Mouse (Mus musculus) testis, postnatal 10 days (tissue): ENCODE measurements around the gene Ndufs2.
A peak's percentile ranks its signal among the peaks of the same experiment; 100 is the strongest.
"Not testable (repeated sequence)": the region's sequence is repeated elsewhere in the genome, so short reads cannot be mapped to it uniquely, and the experiment has no call there.

ENCODE experiments used
- DNase-seq: peaks from one replicate; pipeline ENCODE4 v3.0.0; 2021; ENCODE audit warnings: low spot score

Gene Ndufs2

DNA sequence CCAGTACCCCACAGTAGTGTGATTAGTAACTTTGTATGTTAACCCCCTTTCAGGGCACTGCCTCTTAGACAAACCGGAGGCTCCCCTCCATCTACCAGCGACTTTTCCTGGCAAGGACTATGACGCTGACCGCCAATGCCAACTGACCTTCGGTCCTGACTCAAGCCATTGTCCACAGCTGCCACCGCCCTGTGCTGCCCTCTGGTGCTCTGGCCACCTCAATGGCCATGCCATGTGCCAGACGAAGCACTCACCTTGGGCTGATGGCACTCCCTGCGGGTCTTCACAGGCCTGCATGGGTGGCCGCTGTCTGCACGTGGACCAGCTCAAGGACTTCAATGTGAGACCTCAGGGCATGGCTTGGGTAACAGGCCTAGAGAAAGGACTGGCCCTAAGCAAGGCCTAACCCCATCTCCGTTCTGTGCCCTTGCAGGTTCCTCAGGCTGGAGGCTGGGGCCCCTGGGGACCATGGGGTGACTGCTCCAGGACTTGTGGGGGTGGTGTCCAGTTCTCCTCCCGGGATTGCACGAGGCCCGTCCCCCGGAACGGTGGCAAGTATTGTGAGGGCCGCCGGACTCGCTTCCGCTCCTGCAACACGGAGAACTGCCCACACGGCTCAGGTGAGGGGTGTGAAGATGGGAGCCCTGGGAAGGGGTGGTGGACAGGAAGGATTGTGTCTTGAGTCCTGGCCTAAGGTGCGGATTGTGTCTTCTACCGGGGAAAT is 5.1 kb upstream of the Ndufs2 start:
- DNase-seq = no peak

DNA sequence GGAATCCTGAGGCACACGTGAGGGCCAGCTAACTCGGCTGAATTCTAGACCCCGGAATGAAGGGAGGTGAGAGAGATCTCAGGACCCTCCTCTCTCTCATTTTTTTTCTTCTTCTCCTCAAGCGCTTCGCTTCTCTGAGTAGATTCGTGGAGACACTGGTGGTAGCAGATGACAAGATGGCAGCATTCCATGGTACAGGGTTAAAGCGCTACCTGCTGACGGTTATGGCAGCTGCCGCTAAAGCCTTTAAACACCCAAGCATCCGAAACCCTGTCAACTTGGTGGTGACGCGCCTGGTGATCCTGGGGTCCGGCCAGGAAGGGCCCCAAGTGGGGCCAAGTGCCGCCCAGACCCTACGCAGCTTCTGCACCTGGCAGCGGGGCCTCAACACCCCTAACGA is 1.2 kb upstream of the Ndufs2 start:
- no peak for DNase-seq

DNA sequence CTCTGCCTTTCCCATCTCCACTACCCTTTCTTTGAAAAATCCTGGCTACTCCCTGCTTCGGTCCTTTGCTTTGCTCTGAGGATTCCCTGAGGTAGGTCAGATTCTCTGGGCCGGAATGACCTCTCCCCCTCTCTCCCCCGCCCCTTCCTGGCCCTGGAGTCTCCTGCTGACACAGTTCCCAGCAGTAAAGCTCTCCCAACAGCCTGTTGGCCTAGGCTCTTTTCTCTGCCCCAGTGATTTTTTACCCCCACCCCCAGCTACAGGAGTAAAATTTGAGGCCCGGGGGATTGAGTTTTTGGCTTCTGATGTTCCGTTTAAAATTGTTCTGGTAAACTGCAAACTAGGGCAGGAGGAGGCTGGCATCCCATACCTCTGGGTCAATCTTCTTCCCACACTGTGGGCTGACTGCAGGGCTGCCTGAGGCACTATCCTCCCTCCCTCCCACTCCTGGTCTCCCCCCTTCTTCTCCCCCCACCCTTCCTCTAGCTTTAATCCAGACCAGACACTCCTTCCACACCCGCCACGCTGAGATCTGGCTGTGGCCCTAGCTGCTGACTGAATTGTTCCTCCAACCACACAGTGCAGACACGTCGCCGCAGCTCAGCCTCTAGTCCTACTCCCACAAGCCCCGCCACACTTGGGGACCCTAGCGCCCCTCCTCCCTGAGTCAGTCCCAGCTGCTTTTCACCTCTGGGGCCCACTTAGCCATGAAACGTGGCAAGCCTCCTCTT is 571 bp upstream of the Ndufs2 start:
- DNase-seq = peak; percentile 68

DNA sequence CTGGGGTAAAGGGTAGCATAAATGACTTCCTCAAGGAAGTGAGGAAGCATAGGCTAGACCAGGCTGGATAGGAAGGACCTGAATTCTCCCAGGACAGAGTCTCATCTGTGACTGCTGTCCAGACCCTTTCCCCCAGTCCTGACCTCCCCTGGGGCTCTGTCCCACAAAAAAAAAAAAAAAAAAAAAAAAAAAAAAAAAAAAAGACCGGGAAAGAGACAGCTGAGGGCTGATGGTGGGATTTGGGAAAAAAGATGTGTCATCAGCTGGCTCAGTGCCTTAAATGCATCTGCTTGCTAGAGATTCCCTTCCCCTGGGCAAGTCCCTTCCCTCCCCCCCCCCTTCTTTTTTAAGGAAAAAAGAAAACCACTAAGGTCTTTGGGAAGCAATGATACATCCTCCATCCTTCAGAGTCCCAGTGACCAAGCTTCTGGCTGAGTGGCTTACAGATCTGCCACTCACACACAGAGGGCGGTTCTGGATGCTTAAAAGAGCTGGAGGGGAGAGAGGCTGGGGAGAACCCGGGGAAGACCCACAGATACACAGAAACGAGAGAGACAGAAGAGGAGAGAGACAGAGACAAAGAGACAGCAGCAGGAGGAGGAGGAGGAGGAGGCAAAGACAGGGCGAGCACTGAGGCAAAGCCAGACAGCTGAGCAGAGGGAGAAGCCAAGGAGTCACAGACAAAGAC is 1.1 kb downstream of the Ndufs2 start, which contains the start of gene Adamts4:
Gene Adamts4, plus strand, starts transcription at position 509 of the 688 bp plus-strand sequence.
- DNase-seq = peak; percentile 63

DNA sequence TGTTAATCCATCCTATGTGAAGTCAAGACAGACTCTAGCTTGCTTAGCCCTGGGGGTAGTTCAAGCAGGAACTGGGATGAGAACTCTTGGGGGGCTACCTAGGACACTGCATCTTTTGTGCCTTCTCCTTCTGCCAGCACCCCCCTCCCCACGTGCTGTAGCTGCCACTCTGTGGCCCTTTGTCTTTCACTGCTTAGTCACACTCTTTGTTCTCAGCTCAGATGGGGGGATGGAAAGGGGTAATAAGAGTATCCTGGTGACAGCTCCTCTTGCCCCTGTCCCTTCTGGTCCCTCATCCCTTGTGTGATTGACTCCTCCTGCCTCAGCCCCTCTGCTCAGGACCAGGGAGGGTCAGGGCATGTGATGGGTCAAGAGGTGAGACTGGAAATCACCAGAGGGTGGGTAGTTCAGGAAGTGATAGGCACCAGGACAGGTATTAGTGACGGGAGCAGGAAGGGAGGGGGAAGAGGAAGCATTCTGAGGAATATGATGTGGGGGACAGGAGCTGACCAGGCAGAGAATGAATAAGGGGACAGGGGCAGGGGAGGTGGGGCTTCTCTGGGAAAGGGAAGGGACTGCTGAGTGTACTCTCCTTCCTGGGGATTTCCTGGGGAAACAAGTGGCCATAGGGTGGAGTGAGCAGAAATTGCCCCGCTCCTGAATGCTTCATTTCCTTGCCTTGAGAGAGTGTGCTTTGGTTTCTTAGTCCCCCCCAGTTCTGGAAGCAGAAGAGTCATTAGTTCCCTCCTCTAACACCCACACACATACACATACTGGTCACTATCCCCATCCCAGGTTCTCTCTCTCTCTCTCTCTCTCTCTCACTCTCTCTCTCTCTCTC is 2.6 kb downstream of the Ndufs2 start:
- DNase-seq = no peak

DNA sequence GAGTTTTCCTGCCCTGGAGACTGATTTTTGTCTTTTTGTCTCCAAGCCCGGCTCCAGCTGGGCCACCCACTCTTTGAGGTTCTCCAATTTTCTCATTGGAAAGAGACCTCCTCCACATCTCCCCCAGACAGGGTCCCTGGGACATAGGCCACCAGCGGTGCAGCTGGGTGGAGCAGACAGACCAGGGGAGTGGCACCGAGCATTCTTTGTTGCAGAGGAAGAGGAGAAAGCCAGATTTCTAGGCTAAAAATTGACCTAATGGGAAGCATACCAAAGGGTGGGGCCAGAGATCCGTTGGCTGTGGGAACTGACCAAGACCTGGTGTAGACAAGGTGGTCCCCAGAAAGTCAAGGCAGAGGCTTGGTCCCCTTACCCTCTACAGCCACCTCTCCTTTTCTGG is 3.3 kb downstream of the Ndufs2 start:
- no peak for DNase-seq

DNA sequence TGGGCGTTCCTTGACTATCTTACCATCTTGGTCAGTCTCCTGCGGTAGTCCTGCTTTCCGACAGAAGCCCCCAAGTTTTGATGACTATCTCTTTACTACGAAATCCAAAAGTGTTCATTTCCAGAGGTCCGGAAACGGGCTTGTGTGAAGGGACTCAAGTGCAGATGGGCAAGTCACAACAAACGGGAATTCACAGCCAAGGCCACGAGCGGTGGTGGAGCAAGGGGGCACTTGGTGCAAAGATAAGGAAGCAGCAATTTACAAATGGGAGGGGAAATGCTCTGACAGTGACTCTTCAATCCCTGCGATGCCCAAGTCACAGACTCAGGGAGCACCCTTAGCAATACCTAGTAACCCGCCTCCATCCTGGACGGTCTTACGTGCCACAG is 3.7 kb downstream of the Ndufs2 start:
- peak; percentile 55 for DNase-seq

DNA sequence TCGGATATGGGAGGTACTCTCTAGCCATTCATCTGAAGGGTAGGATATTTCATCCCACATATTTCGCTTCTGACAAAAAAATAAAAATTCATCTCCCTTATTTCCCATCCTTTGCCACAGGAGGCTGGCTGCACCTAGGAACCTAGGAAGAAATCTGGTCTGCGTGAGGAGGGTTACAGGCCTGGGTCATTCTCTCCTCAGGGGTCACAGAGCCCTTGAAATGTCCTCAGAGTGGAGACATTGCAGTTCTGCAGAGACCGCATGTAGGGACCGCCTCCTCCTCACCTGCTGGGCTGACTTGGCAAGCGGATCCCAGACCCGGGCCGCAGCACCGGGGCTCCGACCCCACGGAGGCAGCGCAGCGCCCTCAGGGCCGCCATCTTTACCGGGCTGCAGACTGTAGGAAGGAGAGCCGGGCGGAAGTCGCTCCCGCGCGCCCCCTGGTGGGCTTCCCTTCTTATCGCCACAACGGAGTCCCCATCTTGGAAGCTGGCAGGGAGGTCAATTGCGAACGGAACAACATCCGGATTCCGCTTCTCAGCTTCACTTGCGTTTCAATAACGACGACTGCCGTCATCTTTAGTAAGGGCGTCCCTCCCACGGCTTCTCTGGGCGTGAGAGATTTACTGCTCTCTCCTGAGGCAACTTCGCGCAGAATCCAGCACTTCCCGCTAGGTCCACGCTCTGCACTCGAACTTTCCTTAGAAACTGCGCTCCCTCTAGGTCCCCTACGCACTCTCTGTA is 4.3 kb downstream of the Ndufs2 start:
- DNase-seq = peak; percentile 98

DNA sequence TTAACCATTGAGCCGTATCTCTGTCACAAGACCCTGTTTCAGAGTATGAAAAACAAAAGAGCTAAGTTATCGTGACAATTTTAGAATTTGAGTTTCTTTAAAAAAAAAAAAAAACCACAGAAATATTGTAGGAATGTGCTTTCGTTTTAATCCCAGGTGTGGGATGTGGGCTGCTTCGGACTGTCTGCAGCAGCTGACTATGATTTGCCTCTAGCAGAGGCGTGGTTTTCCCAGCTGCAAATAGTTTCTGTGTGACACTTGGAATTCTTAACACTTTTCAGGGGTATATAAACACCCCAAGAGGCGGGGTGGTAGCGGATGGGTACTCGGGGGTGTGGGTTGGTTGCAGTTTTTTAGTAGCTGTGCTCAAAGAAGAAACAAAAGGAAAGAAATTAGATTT is 5.8 kb downstream of the Ndufs2 start:
- DNase-seq = no peak

DNA sequence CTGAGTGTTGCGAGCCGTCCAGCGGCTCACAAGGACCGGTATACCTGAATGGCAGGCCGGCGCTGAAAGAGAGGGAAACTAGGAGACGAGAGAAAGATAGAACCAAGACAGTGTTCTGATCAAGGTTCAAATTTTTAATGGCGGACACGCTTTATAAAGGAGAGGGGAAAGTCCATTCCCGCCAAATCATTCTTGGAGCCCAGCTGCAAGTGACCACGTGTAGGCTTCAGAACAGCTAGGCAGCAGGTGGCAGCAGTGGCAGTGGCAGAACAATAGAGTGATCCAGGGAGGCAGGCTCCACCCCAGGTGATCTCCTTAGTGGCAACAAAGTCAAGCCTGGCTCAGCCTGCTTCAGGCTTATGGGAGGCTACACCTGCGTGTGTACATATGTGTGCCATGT is 9.2 kb downstream of the Ndufs2 start:
- not testable (repeated sequence) for DNase-seq

DNA sequence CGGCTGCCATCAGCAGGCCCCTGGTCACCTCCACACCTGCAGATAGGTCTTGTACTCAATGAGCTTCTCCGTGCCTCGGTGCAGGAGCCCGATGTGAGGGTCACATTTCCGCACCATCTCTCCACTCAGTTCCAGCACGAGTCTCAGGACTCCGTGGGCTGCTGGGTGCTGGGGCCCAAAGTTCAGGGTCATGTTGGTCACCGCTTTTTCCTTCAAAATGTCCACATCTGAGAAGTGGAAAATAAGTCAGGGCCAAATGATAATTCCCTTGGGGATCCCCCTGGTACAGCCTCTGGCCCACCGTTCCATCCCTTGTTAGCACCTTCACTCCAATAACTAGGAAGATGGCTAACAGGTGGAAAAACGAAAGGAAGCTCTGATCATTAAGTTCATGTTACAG is 10.3 kb downstream of the Ndufs2 start:
- DNase-seq = no peak

DNA sequence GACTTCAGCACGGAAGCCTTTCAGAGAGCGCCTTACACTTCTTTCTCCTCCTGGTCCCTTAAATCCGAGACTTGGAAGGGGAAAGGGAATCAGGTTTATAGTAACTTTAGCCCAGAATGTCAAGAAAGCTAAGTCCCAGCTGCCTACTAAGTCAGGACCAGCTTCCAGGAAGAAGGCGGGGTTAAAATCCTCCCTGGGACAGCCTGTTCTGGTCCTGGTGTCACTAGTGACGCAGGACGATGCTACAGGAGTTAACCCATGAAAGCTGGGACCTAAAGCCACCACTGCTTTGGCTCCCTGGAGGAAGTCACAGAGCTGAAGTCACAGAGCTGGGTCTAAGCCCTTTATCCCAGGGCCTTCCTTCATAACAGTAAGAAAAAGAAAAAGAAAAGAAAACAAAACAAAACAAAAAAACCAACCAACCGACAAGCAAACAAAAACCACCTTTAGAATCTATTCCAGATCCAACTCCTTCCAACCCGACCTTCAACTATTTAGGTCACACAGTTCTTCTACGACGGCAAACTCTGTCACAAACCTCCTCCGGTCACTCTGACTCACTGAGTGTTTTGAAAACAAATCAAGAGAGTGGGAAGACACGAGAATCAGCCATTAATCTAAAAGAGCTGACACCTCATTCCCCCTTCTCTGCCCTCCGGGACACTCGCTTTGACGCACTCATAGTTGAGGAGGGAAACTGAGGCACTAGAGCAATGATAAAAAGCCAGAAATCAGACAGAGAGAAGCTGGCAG is 11.0 kb downstream of the Ndufs2 start:
- DNase-seq = no peak

DNA sequence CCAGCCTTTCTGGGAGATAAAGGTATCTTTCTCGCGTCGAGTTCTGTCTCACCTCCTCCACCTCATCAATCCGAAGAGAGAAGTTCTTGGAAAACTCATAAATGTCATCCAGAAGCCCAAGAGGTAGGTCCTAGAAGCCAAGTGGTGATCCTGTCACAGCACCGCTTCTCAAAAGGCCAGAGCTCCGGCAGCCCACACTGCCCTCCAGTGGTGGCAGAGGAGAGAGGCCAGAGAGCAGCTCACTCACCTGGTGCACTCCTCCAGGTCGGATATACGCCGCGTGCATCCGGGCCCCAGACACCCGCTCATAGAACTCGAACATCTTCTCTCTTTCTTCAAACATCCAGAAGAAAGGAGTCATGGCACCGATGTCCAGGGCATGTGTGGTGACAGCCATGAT is 12.7 kb downstream of the Ndufs2 start:
- peak; percentile 82 for DNase-seq

DNA sequence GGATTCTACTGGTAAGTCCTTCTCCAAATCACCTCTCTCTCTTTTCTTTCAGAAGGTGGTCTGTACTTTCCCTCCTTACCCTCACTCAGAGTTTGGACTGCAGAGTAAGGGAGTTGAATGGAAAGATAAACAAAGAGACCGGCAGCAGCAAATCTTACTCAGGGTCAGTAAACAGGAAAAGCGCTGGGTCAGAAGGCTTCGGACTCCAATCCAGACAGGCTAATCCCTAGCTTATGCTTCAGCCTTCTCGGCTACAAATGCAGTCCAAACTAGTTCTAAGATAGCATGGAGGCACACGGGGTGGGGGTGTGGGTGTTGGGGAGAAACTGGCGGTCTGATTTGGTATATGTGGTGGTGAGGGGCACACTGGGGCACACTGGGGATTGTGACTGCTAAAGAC is 13.8 kb downstream of the Ndufs2 start:
- no peak for DNase-seq

DNA sequence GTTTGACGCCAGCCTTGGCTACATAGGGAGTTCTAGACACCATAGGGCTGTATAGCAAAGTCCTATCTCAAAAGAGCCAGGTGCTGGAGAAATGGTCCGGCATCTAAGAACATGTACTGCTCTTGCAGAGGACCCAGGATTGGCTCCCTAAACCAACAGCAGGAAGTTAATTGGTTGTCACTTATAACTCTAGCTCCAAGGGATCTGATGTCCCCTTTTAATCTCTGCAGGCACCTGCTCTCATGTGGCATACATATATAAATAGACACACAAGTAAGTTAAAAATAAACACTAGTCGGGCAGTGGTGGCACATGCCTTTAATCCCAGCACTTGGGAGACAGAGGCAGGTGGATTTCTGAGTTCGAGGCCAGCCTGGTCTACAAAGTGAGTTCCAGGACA is 15.4 kb downstream of the Ndufs2 start:
- DNase-seq = no peak

DNA sequence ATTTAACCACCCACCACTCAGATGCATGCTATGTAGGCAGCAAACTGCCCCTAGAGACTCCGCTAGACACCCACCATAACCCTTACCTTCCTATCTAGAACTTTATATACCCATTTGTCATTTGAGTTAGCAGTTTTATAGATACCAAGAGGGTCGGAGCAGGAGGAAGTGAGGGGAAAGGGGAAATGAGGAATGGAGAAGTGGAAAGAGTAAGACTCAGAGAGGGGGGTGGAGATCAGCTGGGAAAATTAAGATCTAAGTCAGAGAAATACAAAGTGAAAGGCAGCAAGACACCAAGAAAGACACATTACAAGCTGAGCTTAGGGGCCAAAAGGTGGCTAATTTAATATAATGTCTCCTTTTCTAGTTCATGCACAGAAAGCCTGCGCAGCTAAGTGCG is 16.6 kb downstream of the Ndufs2 start:
- no peak for DNase-seq

DNA sequence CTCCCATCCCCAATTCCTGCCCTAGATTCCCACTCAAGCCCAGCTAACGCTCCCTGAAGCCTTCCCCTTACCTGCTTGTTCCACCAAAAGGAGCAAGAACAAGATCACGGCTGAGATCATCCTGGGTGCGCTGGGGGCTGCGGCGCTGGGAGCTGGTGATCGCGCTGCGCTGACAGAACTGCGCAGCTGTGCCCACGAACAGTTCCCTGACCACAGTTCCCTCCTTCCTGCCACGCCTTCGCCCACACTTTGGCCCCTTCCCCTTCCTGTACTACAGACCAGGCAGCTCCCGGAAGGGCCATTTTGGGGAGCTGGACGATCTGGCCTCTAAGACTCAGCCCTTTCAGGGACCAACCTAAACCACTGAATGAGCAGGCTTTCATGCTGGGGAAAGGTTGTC is 17.1 kb downstream of the Ndufs2 start, which contains the start of gene Fcer1g:
Gene Fcer1g, minus strand, starts transcription at position 240 of the 400 bp plus-strand sequence.
- no peak for DNase-seq

DNA sequence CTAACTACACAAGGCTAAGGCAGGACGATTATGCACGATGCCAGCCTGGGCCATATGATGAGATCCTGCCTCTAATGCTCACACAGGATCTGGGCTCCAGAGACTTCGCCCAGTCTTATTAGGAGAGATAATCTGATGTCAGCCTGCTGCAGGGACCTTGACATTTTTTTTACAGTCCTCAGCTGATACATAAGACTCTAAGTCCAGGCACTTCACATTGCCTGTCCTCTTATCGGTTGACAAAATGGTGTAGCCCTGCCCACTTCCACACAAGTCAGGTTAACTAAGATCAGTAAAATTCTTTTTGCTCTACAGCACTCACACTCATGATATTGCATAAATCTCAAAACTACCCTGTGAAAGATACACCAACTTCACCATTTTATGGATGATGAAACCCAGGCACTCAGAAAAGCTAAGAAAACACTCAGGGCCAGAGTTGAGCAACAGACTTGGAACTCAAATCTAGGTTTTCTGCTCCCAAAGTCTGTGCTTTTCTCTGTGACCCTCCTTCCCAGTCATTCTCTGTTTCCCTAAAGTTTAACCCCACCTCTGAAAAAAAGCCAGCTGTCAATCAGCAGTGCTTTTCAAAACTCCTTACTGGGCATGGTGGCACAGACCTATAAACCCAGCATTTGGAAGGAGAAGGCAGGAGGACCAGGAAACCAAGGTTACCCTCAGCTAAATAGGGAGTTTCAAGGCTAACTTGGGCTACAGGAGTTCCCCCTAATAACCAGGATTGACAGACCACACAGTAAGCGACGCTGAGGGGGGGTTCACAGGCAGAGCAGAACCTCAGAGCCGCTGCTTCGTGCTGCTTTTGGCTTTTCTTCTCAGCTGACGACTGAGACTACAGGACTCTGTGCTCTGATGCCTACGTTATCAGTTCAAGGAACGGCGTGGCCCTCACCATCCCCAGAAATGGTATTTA is 18.1 kb downstream of the Ndufs2 start:
- no peak for DNase-seq

DNA sequence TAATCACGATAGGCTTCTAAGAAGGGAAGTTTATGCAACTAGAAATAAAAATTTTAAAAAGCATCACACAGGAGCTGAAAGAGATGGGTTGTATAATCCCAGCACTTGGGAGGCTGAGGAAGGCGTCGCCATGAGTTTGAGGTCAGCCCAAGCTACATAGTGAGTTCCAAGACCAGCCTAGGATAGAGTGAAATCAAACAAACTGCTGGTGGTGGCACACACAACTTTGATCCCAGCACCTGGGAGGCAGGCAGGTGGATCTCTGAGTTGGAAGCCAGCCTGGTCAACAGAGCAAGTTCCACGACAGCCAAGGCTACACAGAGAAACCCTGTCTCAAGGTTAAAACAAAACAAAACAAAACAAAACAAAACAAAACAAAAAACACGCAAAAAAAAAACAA is 18.8 kb downstream of the Ndufs2 start:
- DNase-seq = no peak

DNA sequence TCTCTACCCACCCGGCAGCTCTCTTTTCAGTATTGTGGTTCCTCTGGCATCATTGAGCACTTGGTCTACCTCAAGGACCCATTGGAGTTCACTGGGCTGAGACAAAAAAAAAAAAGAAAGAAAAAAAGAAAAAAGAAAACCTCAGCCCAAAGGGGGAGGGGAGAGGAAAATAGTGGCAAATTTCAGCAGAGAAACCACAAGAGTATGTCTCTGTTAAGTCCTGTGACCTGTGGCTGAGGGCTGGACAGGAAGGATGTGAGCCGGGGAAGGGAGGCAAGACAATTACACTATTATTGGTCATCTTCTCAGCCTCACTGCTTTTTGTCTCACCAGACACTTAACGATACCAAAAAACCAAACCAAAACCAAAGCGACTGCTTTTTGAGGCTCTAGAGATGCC is 19.3 kb downstream of the Ndufs2 start:
- no peak for DNase-seq
